Mouse (Mus musculus) myocyte (in vitro differentiated cells): ENCODE data around the gene Olfr498.

Experiments
- CEBPB ChIP-seq: IDR thresholded peaks from 2 replicates; pipeline ENCODE4 v1.6.1; 2011; ENCODE audit warnings: mild to moderate bottlenecking, moderate library complexity; ENCODE audit not compliant: poor library complexity, insufficient read depth, severe bottlenecking
- E2F4 ChIP-seq: IDR thresholded peaks from one replicate; pipeline ENCODE4 v1.6.1; 2011; ENCODE audit warnings: mild to moderate bottlenecking, control low read depth, moderate library complexity; ENCODE audit not compliant: insufficient read depth
- MAX ChIP-seq: IDR thresholded peaks from one replicate; pipeline ENCODE4 v1.6.1; 2011; ENCODE audit warnings: low read depth, mild to moderate bottlenecking, control low read depth
- MYOD1 ChIP-seq, 3 experiments: IDR thresholded peaks; one replicate each; pipeline ENCODE4 v1.6.1; 2011; ENCODE audit warnings: control low read depth in 2 of 3, low read depth in 2 of 3, mild to moderate bottlenecking in 2 of 3, moderate library complexity in 1 of 3; ENCODE audit not compliant: insufficient read length in 2 of 3, control insufficient read depth in 1 of 3
- MYOG ChIP-seq, 3 experiments: IDR thresholded peaks; one replicate each; pipeline ENCODE4 v1.6.1; 2011; ENCODE audit warnings: control low read depth in 2 of 3, low read depth in 2 of 3, mild to moderate bottlenecking in 2 of 3; ENCODE audit not compliant: insufficient read length in 2 of 3, control insufficient read depth in 1 of 3, insufficient read depth in 1 of 3
- POLR2A ChIP-seq: IDR thresholded peaks from one replicate; pipeline ENCODE4 v1.6.1; 2011; ENCODE audit warnings: low read depth, mild to moderate bottlenecking, control low read depth, moderate library complexity; ENCODE audit not compliant: insufficient read length
- REST ChIP-seq: IDR thresholded peaks from one replicate; pipeline ENCODE4 v1.6.1; 2011; ENCODE audit warnings: mild to moderate bottlenecking, control low read depth, moderate library complexity; ENCODE audit not compliant: insufficient read depth, insufficient read length
- TCF12 ChIP-seq: IDR thresholded peaks from one replicate; pipeline ENCODE4 v1.6.1; 2011; ENCODE audit warnings: mild to moderate bottlenecking, control low read depth; ENCODE audit not compliant: poor library complexity, insufficient read depth, severe bottlenecking
- TCF3 ChIP-seq: IDR thresholded peaks from one replicate; pipeline ENCODE4 v1.6.1; 2011; ENCODE audit warnings: low read depth, control low read depth; ENCODE audit not compliant: insufficient read length
- USF1 ChIP-seq: IDR thresholded peaks from one replicate; pipeline ENCODE4 v1.6.1; 2011; ENCODE audit warnings: low read depth, mild to moderate bottlenecking, control low read depth, moderate library complexity

GRCm38 (mm10) chr7:108420121-108420520 lies 45.0 kb upstream of the Olfr498 start, which contains the start of gene Olfr497:
- no peak for TF ChIP-seq POLR2A
- no peak for TF ChIP-seq REST
- no peak for TF ChIP-seq CEBPB
- no peak for TF ChIP-seq MAX
- no peak for TF ChIP-seq TCF3
- TF ChIP-seq MYOD1 (IDR thresholded peaks at IDR 0.05; ENCODE audit: control insufficient read depth in 1 of 3, insufficient read length in 2 of 3, low read depth in 2 of 3) = no peak
- no peak for TF ChIP-seq E2F4
- no peak for TF ChIP-seq MYOG (IDR thresholded peaks at IDR 0.05; ENCODE audit: control insufficient read depth in 1 of 3, insufficient read depth in 1 of 3, insufficient read length in 2 of 3, low read depth in 2 of 3)
- no peak for TF ChIP-seq TCF12
- TF ChIP-seq USF1 = no peak
